In the genomic region with DNA sequence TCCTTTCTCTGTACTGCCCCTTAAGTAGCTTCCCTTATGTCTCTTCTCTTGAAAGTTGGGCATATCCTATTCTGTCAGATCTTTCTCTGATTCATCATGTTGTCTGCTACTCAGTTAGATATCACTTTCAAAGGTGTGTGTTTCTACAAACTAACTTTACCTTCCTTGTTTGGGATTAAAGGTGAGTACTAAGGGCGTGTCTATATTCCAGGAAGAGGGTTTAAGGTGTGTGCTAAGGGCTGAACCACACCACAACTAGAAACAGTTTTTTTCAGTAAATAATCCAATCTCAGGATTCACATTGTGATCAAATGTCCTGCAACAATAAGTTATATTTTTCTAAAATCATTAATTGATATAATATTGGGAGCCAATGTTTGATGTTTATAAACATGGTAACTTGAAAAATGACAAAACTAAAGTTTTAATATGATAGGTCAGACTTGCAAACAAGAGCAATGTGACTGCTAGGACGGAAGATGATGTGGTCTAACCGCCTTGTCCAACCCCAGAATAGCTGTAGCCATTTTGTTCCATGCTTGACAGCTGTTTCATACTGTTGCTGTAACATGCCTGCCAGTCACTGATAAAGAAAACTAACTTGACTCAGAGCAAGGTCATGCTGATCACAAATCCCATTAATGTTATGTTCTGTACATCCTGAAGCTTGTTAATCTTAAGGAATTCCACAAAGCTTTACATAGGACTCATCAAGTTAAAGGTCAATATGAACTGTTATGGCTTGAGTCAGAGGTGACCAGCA, we compare ENCODE assay signal across 19 mouse cellular contexts. TPM values are rescaled to one million over a fixed set of nuclear protein-coding genes. Genes with fewer than 3 reads are reported as not detected.
A peak's percentile ranks its signal among the peaks of the same experiment; 100 is the strongest.
DNase-seq lines count a peak whose midpoint lies in the region; ATAC-seq and TF ChIP-seq lines count a peak whose summit lies in the region.
"Had no signal": no experiment of that assay in that cellular context is flagged by ENCODE, and none has a peak within 500 bp of the region (broad histone marks: within the 10 kb centered on the region; RNA-seq: fewer than 3 reads in every experiment).

No protein-coding gene starts in this region.

- peak; percentile 67 for ATAC-seq in liver, embryonic 12.5 days
- ATAC-seq in liver, postnatal 0 days = peak; percentile 64
- ATAC-seq in neural tube, embryonic 15.5 days (ENCODE audit: low FRiP score) = no peak
- ATAC-seq in kidney, embryonic 15.5 days (replicated peaks; ENCODE audit: low FRiP score) = no peak
- ATAC-seq: activated CD4-positive, CD25-positive, alpha-beta regulatory T cell, adult 4 months; forebrain, embryonic 14.5 days; Patski had no signal

- peak; percentile 63 for TF ChIP-seq EP300 in liver, postnatal 0 days (IDR thresholded peaks at IDR 0.05; ENCODE audit: low read depth)

- H3K4me2 ChIP-seq in liver, embryonic 12.5 days = no peak overlapping the region
- no peak overlapping the region for H3K4me2 ChIP-seq in liver, postnatal 0 days (ENCODE audit: low read depth, low read length)
- no peak overlapping the region for H3K4me2 ChIP-seq in neural tube, embryonic 15.5 days
- no peak overlapping the region for H3K4me2 ChIP-seq in kidney, embryonic 15.5 days
- H3K4me2 ChIP-seq: hindbrain, embryonic 13.5 days had no signal

- H3K9me3 ChIP-seq in liver, embryonic 12.5 days (replicated peaks) = no peaks in the 10 kb centered on the region
- no peaks in the 10 kb centered on the region for H3K9me3 ChIP-seq in liver, postnatal 0 days (ENCODE audit: low read length)
- no peaks in the 10 kb centered on the region for H3K9me3 ChIP-seq in neural tube, embryonic 15.5 days (replicated peaks)
- no peaks in the 10 kb centered on the region for H3K9me3 ChIP-seq in kidney, embryonic 15.5 days (replicated peaks)
- H3K9me3 ChIP-seq: embryonic facial prominence, embryonic 10.5 days; heart, embryonic 10.5 days; hindbrain, embryonic 13.5 days had no signal

- no peaks in the 10 kb centered on the region for H3K27me3 ChIP-seq in liver, embryonic 12.5 days (replicated peaks)
- no peaks in the 10 kb centered on the region for H3K27me3 ChIP-seq in liver, postnatal 0 days (ENCODE audit: insufficient read depth, low read length)
- H3K27me3 ChIP-seq in neural tube, embryonic 15.5 days (replicated peaks) = no peaks in the 10 kb centered on the region
- H3K27me3 ChIP-seq in kidney, embryonic 15.5 days = no peaks in the 10 kb centered on the region
- H3K27me3 ChIP-seq: hindbrain, embryonic 13.5 days; Patski had no signal

- H3K27ac ChIP-seq in liver, embryonic 12.5 days = no peak overlapping the region; the same call in 1 of the 2 replicates
- no peak overlapping the region for H3K27ac ChIP-seq in liver, postnatal 0 days (ENCODE audit: low read depth)
- no peak overlapping the region for H3K27ac ChIP-seq in neural tube, embryonic 15.5 days (replicated peaks)
- H3K27ac ChIP-seq in kidney, embryonic 15.5 days = no peak overlapping the region
- H3K27ac ChIP-seq: embryonic facial prominence, embryonic 10.5 days; heart, embryonic 10.5 days; hindbrain, embryonic 13.5 days had no signal

- peaks cover 25% of the 10 kb centered on the region for H3K4me1 ChIP-seq in liver, embryonic 12.5 days
- H3K4me1 ChIP-seq in liver, postnatal 0 days (ENCODE audit: insufficient read depth) = no peaks in the 10 kb centered on the region
- no peaks in the 10 kb centered on the region for H3K4me1 ChIP-seq in neural tube, embryonic 15.5 days
- no peaks in the 10 kb centered on the region for H3K4me1 ChIP-seq in kidney, embryonic 15.5 days
- H3K4me1 ChIP-seq: embryonic facial prominence, embryonic 10.5 days; heart, embryonic 10.5 days; hindbrain, embryonic 13.5 days had no signal

- H3K36me3 ChIP-seq in liver, embryonic 12.5 days = peaks cover 58% of the 10 kb centered on the region
- peaks cover 27% of the 10 kb centered on the region for H3K36me3 ChIP-seq in liver, postnatal 0 days (replicated peaks; ENCODE audit: insufficient read depth, low read length)
- H3K36me3 ChIP-seq in neural tube, embryonic 15.5 days = peaks cover 23% of the 10 kb centered on the region
- peaks cover 65% of the 10 kb centered on the region for H3K36me3 ChIP-seq in kidney, embryonic 15.5 days

- TF ChIP-seq CTCF in liver, postnatal 0 days (IDR thresholded peaks at IDR 0.05; ENCODE audit: low read depth) = no peak

- no peak overlapping the region for H3K9ac ChIP-seq in liver, embryonic 12.5 days
- H3K9ac ChIP-seq in liver, postnatal 0 days (replicated peaks) = no peak overlapping the region
- H3K9ac ChIP-seq in neural tube, embryonic 15.5 days (replicated peaks) = no peak overlapping the region
- H3K9ac ChIP-seq in kidney, embryonic 15.5 days = no peak overlapping the region
- H3K9ac ChIP-seq: hindbrain, embryonic 13.5 days had no signal

- WGBS in liver, embryonic 12.5 days (ENCODE audit: insufficient replicate concordance) = 57% methylated on average over 3 of the region's 3 CpGs
- 68% methylated on average over 3 of the region's 3 CpGs for WGBS in liver, postnatal 0 days (ENCODE audit: insufficient replicate concordance)
- WGBS in neural tube, embryonic 15.5 days = 94% methylated on average over 3 of the region's 3 CpGs
- WGBS in kidney, embryonic 15.5 days = 92% methylated on average over 3 of the region's 3 CpGs

- DNase-seq in 416B (ENCODE audit: low read depth) (peak; percentile 26), MEL-GATA-1-ER (ENCODE audit: extremely low read depth, low read depth) (peak; percentile 3)
- DNase-seq in liver, postnatal 0 days = no peak
- no peak for DNase-seq in heart, adult 8-10 months (ENCODE audit: low spot score)
- DNase-seq: adrenal gland, postnatal 14 days; cerebellum, adult 2 months; cerebellum, postnatal 10 days; gastrocnemius, postnatal 36 days; heart, adult 11 months; heart, postnatal 10 days had no signal

- H3K4me3 ChIP-seq in liver, embryonic 12.5 days = no peak overlapping the region
- H3K4me3 ChIP-seq in liver, postnatal 0 days (ENCODE audit: low read depth, low read length) = no peak overlapping the region
- no peak overlapping the region for H3K4me3 ChIP-seq in neural tube, embryonic 15.5 days (replicated peaks)
- H3K4me3 ChIP-seq in kidney, embryonic 15.5 days (replicated peaks) = no peak overlapping the region
- H3K4me3 ChIP-seq: embryonic facial prominence, embryonic 10.5 days; heart, embryonic 10.5 days; hindbrain, embryonic 13.5 days had no signal

RNA-seq across cellular contexts. Expression of gene Parn, which starts 46.0 kb away (rescaled TPM):
- 28.1 and 28.5 TPM in 2 replicates for polyA plus RNA-seq in liver, embryonic 12.5 days (2016; fragmentation: Nextera tagmentation; extraction: Ambion mirVana)
- polyA plus RNA-seq in liver, postnatal 0 days (2015; fragmentation: Nextera tagmentation; extraction: Ambion mirVana) = 13.6 and 13.8 TPM in 2 replicates
- 10 to 100 TPM in 2 of 4 experiments, 1 to 10 TPM in 2; 7.8 to 12.7 (median 9.3) TPM for total RNA-seq in heart, adult 8-10 months (2022)
- polyA plus RNA-seq in neural tube, embryonic 15.5 days (2015; fragmentation: Nextera tagmentation; extraction: Ambion mirVana) = 28.2 and 35.9 TPM in 2 replicates
- polyA plus RNA-seq in kidney, embryonic 15.5 days (2015; fragmentation: Nextera tagmentation; extraction: Ambion mirVana) = 44.9 and 46.4 TPM in 2 replicates

RNA-seq across cellular contexts. Expression of gene Bfar, which starts 49.7 kb away (rescaled TPM):
- polyA plus RNA-seq in liver, embryonic 12.5 days (2016; fragmentation: Nextera tagmentation; extraction: Ambion mirVana) = 17.0 and 17.1 TPM in 2 replicates
- polyA plus RNA-seq in liver, postnatal 0 days (2015; fragmentation: Nextera tagmentation; extraction: Ambion mirVana) = 21.3 and 23.1 TPM in 2 replicates
- 10 to 100 TPM; 41.4 to 53.6 (median 51.1) TPM for total RNA-seq in heart, adult 8-10 months (2022)
- polyA plus RNA-seq in neural tube, embryonic 15.5 days (2015; fragmentation: Nextera tagmentation; extraction: Ambion mirVana) = 51.4 and 58.1 TPM in 2 replicates
- polyA plus RNA-seq in kidney, embryonic 15.5 days (2015; fragmentation: Nextera tagmentation; extraction: Ambion mirVana) = 48.7 and 50.9 TPM in 2 replicates

RNA-seq across cellular contexts. Expression of gene 3110001I22Rik, which starts 49.8 kb away (rescaled TPM):
- polyA plus RNA-seq in liver, embryonic 12.5 days (2016; fragmentation: Nextera tagmentation; extraction: Ambion mirVana) = 3.5 TPM in 2 replicates
- 2.2 and 2.4 TPM in 2 replicates for polyA plus RNA-seq in liver, postnatal 0 days (2015; fragmentation: Nextera tagmentation; extraction: Ambion mirVana)
- total RNA-seq in heart, adult 8-10 months (2022) = 1 to 10 TPM; 2.2 to 3.0 (median 2.6) TPM
- polyA plus RNA-seq in neural tube, embryonic 15.5 days (2015; fragmentation: Nextera tagmentation; extraction: Ambion mirVana) = 6.0 and 6.3 TPM in 2 replicates
- polyA plus RNA-seq in kidney, embryonic 15.5 days (2015; fragmentation: Nextera tagmentation; extraction: Ambion mirVana) = 6.3 and 6.4 TPM in 2 replicates

Comparison
In these comparisons a context has a peak if more than half of its experiments do, and no peak if none do; other contexts are left out.
1. DNase-seq: peak in 416B (single experiment) and MEL-GATA-1-ER (single experiment); none in liver, postnatal 0 days (single experiment) and heart, adult 8-10 months (single experiment).
2. ATAC-seq: peak in liver, embryonic 12.5 days (single experiment) and liver, postnatal 0 days (single experiment); none in neural tube, embryonic 15.5 days (single experiment) and kidney, embryonic 15.5 days (single experiment).